Mouse (Mus musculus) lung, embryonic 16.5 days (tissue): Measurements from ENCODE around the gene Otulin. TPM values are rescaled to one million over a fixed set of nuclear protein-coding genes. Genes with fewer than 3 reads are reported as not detected.

ENCODE experiments used
- ATAC-seq: fragments of 200-750 bp; cut with Nextera tagmentation; 2 replicates; pipeline ENCODE4 v1.8.0; 2017; ENCODE audit warnings: low read depth, mild to moderate bottlenecking, moderate library complexity
- H3K27ac ChIP-seq: fragments of 300-500 bp; sonication (generic); 2 replicates; pipeline ENCODE4 v1.5.1; 2014; ENCODE audit warnings: mild to moderate bottlenecking, control low read depth, low read length
- H3K27me3 ChIP-seq: fragments of 300-500 bp; sonication (generic); 2 replicates; pipeline ENCODE4 v1.6.1; 2014; ENCODE audit warnings: low read depth, low read length, mixed read lengths; ENCODE audit not compliant: control insufficient read depth, insufficient read depth
- H3K36me3 ChIP-seq: fragments of 300-500 bp; sonication (generic); 2 replicates; pipeline ENCODE4 v1.6.1; 2014; ENCODE audit warnings: low read length; ENCODE audit not compliant: control insufficient read depth, insufficient read depth
- H3K4me1 ChIP-seq: fragments of 300-500 bp; sonication (generic); replicated peaks from 2 replicates; pipeline ENCODE4 v1.6.1; 2014; ENCODE audit warnings: low read length, mixed read lengths; ENCODE audit not compliant: control insufficient read depth, insufficient read depth
- H3K4me2 ChIP-seq: fragments of 300-500 bp; sonication (generic); 2 replicates; pipeline ENCODE4 v1.6.1; 2014; ENCODE audit warnings: low read depth, low read length, control low read depth
- H3K4me3 ChIP-seq: fragments of 300-500 bp; sonication (generic); 2 replicates; pipeline ENCODE4 v1.5.1; 2014; ENCODE audit warnings: mild to moderate bottlenecking, low read length, control low read depth
- H3K9ac ChIP-seq: fragments of 300-500 bp; sonication (generic); 2 replicates; pipeline ENCODE4 v1.6.1; 2014; ENCODE audit warnings: low read length, control low read depth
- H3K9me3 ChIP-seq: fragments of 300-500 bp; sonication (generic); 2 replicates; pipeline ENCODE4 v1.6.1; 2016; ENCODE audit warnings: low read length; ENCODE audit not compliant: control insufficient read depth
- WGBS: fragments of 180-500 bp; shearing (Covaris S2); extraction: QIAGEN DNeasy Blood & Tissue Kit; methylation state at CpG from one replicate; pipeline ENCODE4 v1.1.7; 2014; 5-methylcytosine and 5-hydroxymethylcytosine counted together
- polyA plus RNA-seq: library from polyadenylated mRNA; unstranded; fragments of >200 nt; fragmentation: Nextera tagmentation; extraction: Ambion mirVana; gene quantifications from 2 replicates; pipeline ENCODE4 v1.2.1, GENCODE M21; 2015

Otulin gene
- polyA plus RNA-seq, result 13.0 and 22.4 TPM in 2 replicates

DNA sequence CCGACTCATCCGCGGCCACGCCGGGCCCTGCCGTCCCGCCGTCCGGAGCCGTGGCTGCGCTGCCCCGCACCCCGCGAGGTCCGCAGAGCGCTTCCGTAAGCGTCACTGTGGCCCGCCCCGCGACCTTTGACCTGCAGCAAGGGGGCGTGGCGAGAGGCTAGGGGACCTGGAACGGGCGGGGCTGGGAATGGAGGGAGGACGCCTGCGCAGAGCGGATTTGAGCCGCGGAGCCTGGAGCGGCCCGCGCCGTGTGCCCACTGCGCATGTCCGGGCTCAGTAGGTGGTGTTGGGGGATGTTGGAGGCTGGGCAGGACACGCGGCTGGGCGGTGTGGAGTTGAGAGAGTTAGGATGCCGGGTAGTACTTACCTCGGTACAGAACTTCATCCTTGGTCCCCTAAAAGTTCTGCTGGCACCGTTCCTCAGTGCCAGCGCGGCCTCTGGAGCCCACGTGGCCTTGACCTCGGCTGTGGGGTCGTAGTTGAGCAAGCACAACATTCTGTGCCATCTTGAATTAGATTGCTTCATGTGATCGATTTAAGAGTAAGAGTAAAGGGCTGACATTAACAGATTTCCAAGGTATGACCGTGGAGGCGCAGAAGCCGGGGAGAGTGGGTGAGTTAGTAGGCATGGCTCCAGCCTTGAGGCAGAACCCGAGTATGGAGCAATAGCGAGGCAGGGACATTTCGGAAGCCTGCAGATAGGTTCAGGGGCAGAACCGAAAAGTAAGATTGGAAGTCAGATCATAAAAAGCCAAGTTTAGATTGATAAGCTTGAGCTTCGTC, at the start of gene Otulin:
TSS of gene Otulin (minus strand) at position 93 of the 783 bp plus-strand sequence.
- Histone ChIP-seq H3K27ac (peak within 1 kb of the TSS; percentile 45; the same call in 1 of the 2 replicates), H3K4me3 (peak within 1 kb of the TSS; percentile 91), H3K9me3 (no peaks in the 10 kb centered on the region), H3K9ac (peak within 1 kb of the TSS; percentile 89), H3K4me2 (peak within 1 kb of the TSS; percentile 94), H3K27me3 (no peaks in the 10 kb centered on the region), H3K36me3 (peaks cover 2% of the 10 kb centered on the region; the same call in 1 of the 2 replicates), H3K4me1 (peaks cover 9% of the 10 kb centered on the region)
- 6% methylated on average over 51 of the region's 56 CpGs for WGBS
- ATAC-seq, result peak; percentile 99

DNA sequence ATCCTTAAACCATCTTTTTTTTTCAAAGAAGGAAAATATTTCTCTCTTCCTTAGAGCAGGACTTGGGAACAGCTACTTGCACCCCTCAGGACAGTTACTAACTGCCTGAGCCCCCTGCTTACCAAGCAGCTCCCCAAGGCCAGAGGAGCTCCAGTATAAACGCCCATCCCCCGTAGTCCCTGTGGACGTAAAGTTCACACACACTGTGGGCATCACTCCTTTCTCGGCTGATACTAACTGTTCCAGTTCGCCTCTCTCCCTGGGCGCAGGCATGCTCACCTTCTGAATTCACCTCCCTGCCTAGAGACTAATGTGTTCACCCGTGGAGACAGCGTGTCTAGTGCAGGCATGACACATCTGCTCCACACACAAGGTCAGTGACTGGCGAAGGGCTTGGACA, 48.0 kb upstream of the Otulin start:
- no peak overlapping the region for H3K4me3 ChIP-seq
- H3K9ac ChIP-seq, result no peak overlapping the region
- no peak overlapping the region for H3K27ac ChIP-seq
- H3K36me3 ChIP-seq, result no peaks in the 10 kb centered on the region
- 76% methylated on average over 9 of the region's 9 CpGs for WGBS
- no peaks in the 10 kb centered on the region for H3K27me3 ChIP-seq
- peaks cover 11% of the 10 kb centered on the region for H3K4me1 ChIP-seq
- ATAC-seq, result no peak
- no peaks in the 10 kb centered on the region for H3K9me3 ChIP-seq
- no peak overlapping the region for H3K4me2 ChIP-seq

DNA sequence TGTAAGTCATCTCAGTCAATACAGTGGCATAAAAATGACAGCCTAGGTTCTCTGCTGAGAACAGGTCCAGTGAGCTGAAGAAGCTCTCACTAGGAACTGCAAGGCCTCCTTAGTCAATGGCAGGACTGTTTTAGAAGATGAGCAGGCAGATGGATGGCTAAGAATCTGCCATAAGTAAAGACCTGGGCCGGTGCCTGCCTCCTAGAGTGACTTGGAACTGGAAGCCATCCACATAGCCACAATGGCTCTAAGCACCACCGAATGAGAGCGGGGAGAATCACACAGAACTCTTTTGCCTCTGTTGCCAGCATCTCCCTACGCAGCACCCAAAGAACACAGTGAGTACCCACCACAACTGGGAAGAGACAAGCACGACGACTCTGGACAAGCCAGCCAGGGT, 47.3 kb upstream of the Otulin start:
- no peak for ATAC-seq
- H3K27me3 ChIP-seq, result no peaks in the 10 kb centered on the region
- H3K27ac ChIP-seq, result no peak overlapping the region
- no peak overlapping the region for H3K4me2 ChIP-seq
- peaks cover 10% of the 10 kb centered on the region for H3K4me1 ChIP-seq
- no peak overlapping the region for H3K9ac ChIP-seq
- no peaks in the 10 kb centered on the region for H3K9me3 ChIP-seq
- 79% methylated on average over 6 of the region's 6 CpGs for WGBS
- no peak overlapping the region for H3K4me3 ChIP-seq
- H3K36me3 ChIP-seq, result no peaks in the 10 kb centered on the region

DNA sequence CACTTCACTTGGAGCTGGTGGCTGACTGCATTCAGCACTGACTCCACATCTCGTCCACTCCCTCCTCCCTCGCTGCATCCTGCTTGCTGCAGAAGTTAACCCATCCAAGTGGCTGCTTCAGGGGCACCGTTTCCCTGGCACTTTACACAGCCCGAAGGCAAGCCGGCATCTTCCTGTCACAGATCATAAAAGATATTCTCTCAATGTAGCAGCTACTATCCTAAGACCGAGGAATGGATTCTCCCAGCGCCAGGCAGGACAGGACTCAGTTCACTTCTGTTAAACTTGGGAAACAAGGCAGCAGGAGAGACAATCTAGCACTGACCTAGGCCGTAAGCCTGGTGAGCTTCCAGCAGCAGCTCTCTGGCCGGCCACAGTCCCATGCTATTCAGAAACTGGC, 45.7 kb upstream of the Otulin start:
- H3K27ac ChIP-seq, result no peak overlapping the region
- no peaks in the 10 kb centered on the region for H3K9me3 ChIP-seq
- no peak overlapping the region for H3K9ac ChIP-seq
- no peaks in the 10 kb centered on the region for H3K36me3 ChIP-seq
- no peak for ATAC-seq
- H3K4me2 ChIP-seq, result no peak overlapping the region
- 50% methylated on average over 9 of the region's 9 CpGs for WGBS
- peaks cover 8% of the 10 kb centered on the region; the same call in 1 of the 2 replicates for H3K4me1 ChIP-seq
- H3K4me3 ChIP-seq, result no peak overlapping the region
- no peaks in the 10 kb centered on the region for H3K27me3 ChIP-seq

DNA sequence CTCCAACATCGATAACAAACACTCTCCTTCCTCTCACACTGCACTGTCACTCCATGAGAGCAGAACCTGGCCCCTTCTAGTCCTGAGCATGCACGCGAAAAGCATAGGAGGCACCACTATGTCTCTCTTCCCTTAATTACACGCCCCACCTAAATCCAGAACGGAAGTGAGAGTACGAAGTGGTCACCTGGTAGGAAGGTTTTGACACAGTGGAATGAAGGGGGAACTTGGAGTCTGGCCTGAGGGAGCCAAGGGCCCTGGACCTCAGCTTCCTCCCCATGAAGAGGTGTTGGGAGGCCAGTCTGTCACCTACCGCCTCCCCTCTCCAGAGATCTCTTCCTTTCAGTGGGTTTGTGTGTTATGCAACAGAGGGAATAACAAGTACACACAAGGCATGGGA, 44.6 kb upstream of the Otulin start:
- Histone ChIP-seq H3K36me3 (no peaks in the 10 kb centered on the region), H3K4me2 (no peak overlapping the region), H3K9me3 (no peaks in the 10 kb centered on the region), H3K27ac (peak overlapping the region; percentile 32; the same call in 1 of the 2 replicates), H3K4me3 (no peak overlapping the region), H3K27me3 (no peaks in the 10 kb centered on the region), H3K9ac (no peak overlapping the region), H3K4me1 (peaks cover 8% of the 10 kb centered on the region; the same call in 1 of the 2 replicates)
- 81% methylated on average over 7 of the region's 7 CpGs for WGBS
- no peak for ATAC-seq

DNA sequence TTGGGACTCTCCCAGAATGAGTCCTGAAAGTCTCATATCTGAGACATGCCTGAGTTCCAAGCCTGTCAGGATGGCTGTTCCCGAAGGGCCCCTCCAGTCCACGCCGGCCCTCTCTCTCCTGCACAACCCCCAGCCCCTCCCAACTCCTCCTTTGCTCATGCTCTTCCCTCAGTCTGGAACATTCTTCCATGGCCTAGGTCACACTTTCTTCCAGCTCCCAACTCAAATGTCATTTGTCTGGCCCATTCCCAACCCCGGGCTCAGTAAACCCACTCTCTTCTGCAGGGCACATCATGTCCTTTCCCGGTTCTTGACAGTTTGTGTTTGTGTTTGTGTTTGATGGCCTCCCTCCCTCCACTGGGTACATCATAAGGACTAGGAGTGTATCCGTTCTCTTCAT, 43.5 kb upstream of the Otulin start:
- WGBS, result 58% methylated on average over 6 of the region's 6 CpGs
- H3K4me1 ChIP-seq, result peaks cover 8% of the 10 kb centered on the region; the same call in 1 of the 2 replicates
- peak overlapping the region; percentile 40 for H3K27ac ChIP-seq
- no peak overlapping the region for H3K4me2 ChIP-seq
- H3K9me3 ChIP-seq, result no peaks in the 10 kb centered on the region
- no peaks in the 10 kb centered on the region for H3K36me3 ChIP-seq
- H3K9ac ChIP-seq, result no peak overlapping the region
- H3K4me3 ChIP-seq, result no peak overlapping the region
- no peaks in the 10 kb centered on the region for H3K27me3 ChIP-seq
- ATAC-seq, result peak; percentile 71

DNA sequence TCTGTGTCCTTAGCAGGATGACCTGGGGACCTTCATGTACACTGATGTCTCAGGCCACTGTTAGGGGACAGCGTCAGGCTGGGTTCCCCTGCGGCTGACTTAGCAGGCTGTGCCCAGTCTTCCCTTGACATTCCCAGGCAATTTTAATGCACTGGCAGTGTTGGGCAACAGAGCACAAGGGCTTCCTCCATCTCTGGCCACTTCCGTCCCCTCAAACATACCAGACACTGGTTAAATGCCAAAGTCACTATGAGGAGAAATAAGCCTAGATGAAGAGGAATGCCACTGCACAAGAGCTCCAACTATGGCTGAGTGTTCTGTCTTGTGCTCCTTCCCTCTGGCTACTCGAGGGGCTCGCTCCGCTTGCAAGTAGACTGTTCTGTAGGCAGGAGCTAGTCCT, 42.7 kb upstream of the Otulin start:
- H3K36me3 ChIP-seq, result no peaks in the 10 kb centered on the region
- H3K27ac ChIP-seq, result no peak overlapping the region
- peak; percentile 1; the same call in 1 of the 2 replicates for ATAC-seq
- peaks cover 8% of the 10 kb centered on the region; the same call in 1 of the 2 replicates for H3K4me1 ChIP-seq
- no peak overlapping the region for H3K9ac ChIP-seq
- no peaks in the 10 kb centered on the region for H3K27me3 ChIP-seq
- no peak overlapping the region for H3K4me3 ChIP-seq
- H3K9me3 ChIP-seq, result no peaks in the 10 kb centered on the region
- no peak overlapping the region for H3K4me2 ChIP-seq
- 83% methylated on average over 6 of the region's 6 CpGs for WGBS

DNA sequence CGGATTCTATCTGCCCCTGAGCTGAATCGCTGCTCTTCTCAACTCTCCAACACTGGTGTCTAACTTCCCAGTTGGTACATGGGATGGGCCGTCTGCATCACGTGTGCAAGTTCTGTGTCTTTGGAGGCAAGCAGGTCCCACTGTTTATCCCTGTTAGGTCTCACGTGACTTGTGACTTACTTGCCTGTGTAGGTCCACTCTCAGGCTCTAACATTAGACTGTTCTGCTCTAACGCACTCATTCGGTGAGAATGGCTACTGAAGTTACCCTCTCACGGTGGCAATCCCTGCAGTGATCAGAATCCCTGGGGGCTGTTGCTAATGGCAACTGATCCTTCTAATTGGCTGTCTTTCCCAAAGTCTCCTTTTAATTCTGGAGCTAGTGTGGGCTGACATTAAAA, 41.8 kb upstream of the Otulin start:
- 76% methylated on average over 8 of the region's 8 CpGs for WGBS
- H3K9me3 ChIP-seq, result no peaks in the 10 kb centered on the region
- peaks cover 8% of the 10 kb centered on the region; the same call in 1 of the 2 replicates for H3K4me1 ChIP-seq
- ATAC-seq, result no peak
- no peak overlapping the region for H3K27ac ChIP-seq
- no peak overlapping the region for H3K9ac ChIP-seq
- H3K4me3 ChIP-seq, result no peak overlapping the region
- H3K27me3 ChIP-seq, result no peaks in the 10 kb centered on the region
- no peaks in the 10 kb centered on the region for H3K36me3 ChIP-seq
- H3K4me2 ChIP-seq, result no peak overlapping the region

DNA sequence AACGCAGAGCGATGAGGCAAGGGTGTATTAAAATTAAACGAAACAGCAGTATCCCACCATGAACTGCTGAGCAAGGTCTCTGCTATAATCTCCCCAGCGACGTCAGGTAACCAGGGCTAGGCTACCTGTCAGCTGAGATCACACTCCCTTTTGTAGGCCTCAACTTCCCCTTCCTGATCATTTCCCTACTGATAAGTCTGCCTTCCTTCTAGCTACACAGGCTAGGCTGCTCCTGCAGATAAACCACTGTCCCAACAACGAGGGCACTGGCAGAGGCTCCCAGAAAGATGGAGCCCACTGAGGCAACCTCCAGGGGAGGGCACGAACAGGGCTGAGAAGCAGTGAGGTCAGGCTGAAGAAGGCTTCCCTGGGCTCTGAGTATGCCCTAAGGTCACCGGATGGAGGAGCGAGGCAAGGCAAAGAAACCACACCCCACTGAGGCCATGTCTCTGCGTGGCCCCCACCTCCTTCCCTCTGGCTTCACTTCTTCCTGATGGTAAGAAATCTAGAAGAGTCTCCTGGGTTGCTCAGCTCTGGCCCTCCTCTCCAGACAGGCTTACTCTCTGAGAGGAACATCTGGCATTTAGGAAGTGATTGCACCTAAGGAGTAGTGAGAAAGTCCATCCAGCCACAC, 41.2 kb upstream of the Otulin start:
- Histone ChIP-seq H3K36me3 (no peaks in the 10 kb centered on the region), H3K4me2 (no peak overlapping the region), H3K9me3 (no peaks in the 10 kb centered on the region), H3K4me1 (peaks cover 8% of the 10 kb centered on the region; the same call in 1 of the 2 replicates), H3K4me3 (no peak overlapping the region), H3K9ac (no peak overlapping the region), H3K27ac (no peak overlapping the region), H3K27me3 (no peaks in the 10 kb centered on the region)
- no peak for ATAC-seq
- 86% methylated on average over 10 of the region's 10 CpGs for WGBS
